Mouse (Mus musculus) c-Kit-positive CD71-positive TER-119-negative erythroid progenitor cells, embryonic 14.5 days (primary cell): ENCODE results near the gene Trdn.

Experiments
- DNase-seq: peaks from one replicate; pipeline ENCODE4 v3.0.0-alpha.2; 2013; ENCODE audit warnings: low read depth

Gene Trdn

DNA sequence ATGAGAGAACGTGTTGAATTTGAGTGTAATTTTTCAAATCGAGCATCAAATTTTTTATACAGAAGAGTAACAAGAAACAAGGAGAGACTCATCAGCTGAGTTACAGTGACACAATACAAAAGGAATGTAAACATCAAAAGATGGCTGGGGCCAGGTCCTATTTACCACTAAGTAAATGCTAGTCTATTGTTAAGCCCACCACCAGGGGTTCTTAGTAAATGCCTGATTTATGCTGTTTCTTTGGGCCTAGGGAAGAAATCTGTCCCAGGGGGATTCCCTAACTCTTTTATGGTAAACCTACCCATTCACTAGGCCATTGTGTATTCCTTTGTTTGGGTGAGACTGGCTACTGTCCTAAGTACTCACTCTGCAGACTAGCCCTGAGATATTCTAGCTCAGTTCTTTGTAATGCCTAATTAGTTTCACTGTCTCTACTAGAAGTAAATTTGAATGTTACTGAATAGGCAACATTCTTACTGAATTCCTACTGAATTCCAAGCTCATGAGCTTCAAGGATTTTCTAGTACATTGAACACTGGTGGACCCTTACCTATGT lies 295.2 kb downstream of the Trdn start:
- no peak for DNase-seq
